Mouse (Mus musculus) intestine, postnatal 0 days (tissue): ENCODE data around the gene Rrp7a. TPM values are rescaled to one million over a fixed set of nuclear protein-coding genes. Genes with fewer than 3 reads are reported as not detected.

Source experiments
- ATAC-seq: fragments of 200-750 bp; cut with Nextera tagmentation; 2 replicates; pipeline ENCODE4 v1.8.0; 2017; ENCODE audit warnings: mild to moderate bottlenecking, moderate TSS enrichment, moderate library complexity
- H3K27ac ChIP-seq: fragments of 300-500 bp; sonication (generic); 2 replicates; pipeline ENCODE4 v1.5.1; 2014; ENCODE audit warnings: mild to moderate bottlenecking, low read depth, low read length, moderate library complexity
- H3K27me3 ChIP-seq: fragments of 300-500 bp; sonication (generic); replicated peaks from 2 replicates; pipeline ENCODE4 v1.6.1; 2014; ENCODE audit warnings: low read length, mixed read lengths; ENCODE audit not compliant: control insufficient read depth, insufficient read depth
- H3K36me3 ChIP-seq: fragments of 300-500 bp; sonication (generic); 2 replicates; pipeline ENCODE4 v1.6.1; 2014; ENCODE audit warnings: mild to moderate bottlenecking, moderate library complexity; ENCODE audit not compliant: control insufficient read depth, insufficient read depth
- H3K4me1 ChIP-seq: fragments of 300-500 bp; sonication (generic); replicated peaks from 2 replicates; pipeline ENCODE4 v1.6.1; 2014; ENCODE audit warnings: antibody characterized with exemption, low read length, mixed read lengths; ENCODE audit not compliant: control insufficient read depth, insufficient read depth
- H3K4me2 ChIP-seq: fragments of 300-500 bp; sonication (generic); replicated peaks from 2 replicates; pipeline ENCODE4 v1.6.1; 2014; ENCODE audit warnings: low read depth, mild to moderate bottlenecking, moderate library complexity
- H3K4me3 ChIP-seq: fragments of 300-500 bp; sonication (generic); 2 replicates; pipeline ENCODE4 v1.5.1; 2014; ENCODE audit warnings: low read depth, low read length
- H3K9ac ChIP-seq: fragments of 300-500 bp; sonication (generic); 2 replicates; pipeline ENCODE4 v1.6.1; 2014; ENCODE audit warnings: mild to moderate bottlenecking, low read depth, low read length
- H3K9me3 ChIP-seq: fragments of 300-500 bp; sonication (generic); 2 replicates; pipeline ENCODE4 v1.6.1; 2016; ENCODE audit warnings: mixed run types; ENCODE audit not compliant: control insufficient read depth
- CTCF ChIP-seq: sonication (generic); IDR thresholded peaks from 2 replicates; pipeline ENCODE4 v1.5.1; 2016; ENCODE audit warnings: low read depth, mild to moderate bottlenecking, control low read depth, antibody characterized with exemption, moderate library complexity
- WGBS: fragments of 180-500 bp; shearing (Covaris S2); extraction: QIAGEN DNeasy Blood & Tissue Kit; methylation state at CpG from one replicate; pipeline ENCODE4 v1.1.7; 2014; 5-methylcytosine and 5-hydroxymethylcytosine counted together
- polyA plus RNA-seq: library from polyadenylated mRNA; unstranded; fragments of >200 nt; fragmentation: Nextera tagmentation; extraction: Ambion mirVana; gene quantifications from 2 replicates; pipeline ENCODE4 v1.2.1, GENCODE M21; 2015

Gene Rrp7a
- polyA plus RNA-seq, 1 experiment from 2014 or later, result 32.7 TPM

DNA sequence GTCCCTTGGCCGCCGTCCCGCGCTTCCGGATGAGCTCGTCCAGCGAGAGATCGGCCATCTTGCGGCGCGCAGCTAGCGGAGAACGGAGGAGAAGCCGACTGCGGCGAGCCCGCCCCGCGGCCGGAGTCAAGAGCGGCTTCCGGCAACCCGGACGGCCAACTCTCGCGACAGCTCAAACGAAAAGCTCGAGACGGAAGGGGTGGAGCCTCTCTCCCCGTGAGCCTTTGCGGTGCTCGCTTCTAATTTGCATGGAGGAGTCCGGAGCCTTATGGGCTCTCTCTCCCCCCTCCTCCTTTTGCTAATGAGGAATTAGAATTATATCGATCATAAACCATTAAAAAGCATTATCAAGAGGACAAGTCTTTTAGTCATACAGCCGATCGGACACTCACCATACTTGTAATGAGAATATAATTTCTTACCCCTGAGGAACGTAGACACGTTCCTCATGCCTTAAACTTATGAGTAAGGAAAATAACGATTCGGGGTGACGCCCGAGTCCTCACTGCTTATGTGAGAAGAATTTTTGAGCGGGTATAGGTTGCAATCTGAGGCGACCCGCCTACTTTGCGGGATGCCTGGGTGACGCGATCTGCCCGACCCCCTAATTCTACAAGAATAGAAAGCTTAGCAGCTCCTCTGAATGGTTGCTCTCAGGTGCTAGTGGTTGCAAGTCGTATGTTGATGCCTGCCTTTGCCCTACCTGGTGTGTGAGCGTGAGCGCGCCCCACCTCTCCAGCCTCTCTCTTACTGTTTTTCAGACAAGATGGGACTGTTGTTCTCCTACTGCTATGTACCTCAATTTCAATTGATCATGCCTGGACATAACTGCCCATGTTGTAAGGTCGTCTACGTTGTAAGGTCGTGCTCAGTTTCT lies 26.8 kb upstream of the Rrp7a start, which contains the start of gene Poldip3:
Gene Poldip3, minus strand, starts transcription at position 189 of the 877 bp plus-strand sequence.
- H3K36me3 ChIP-seq, result peaks cover 26% of the 10 kb centered on the region
- peak within 1 kb of the TSS; percentile 77 for H3K4me2 ChIP-seq
- no peaks in the 10 kb centered on the region for H3K4me1 ChIP-seq
- H3K27ac ChIP-seq, result peak within 1 kb of the TSS; percentile 99
- peak within 1 kb of the TSS; percentile 96 for H3K9ac ChIP-seq
- no peaks in the 10 kb centered on the region for H3K27me3 ChIP-seq
- H3K9me3 ChIP-seq, result no peaks in the 10 kb centered on the region
- under 1% methylated on average over 56 of the region's 56 CpGs for WGBS
- ATAC-seq, result peak; percentile 92
- H3K4me3 ChIP-seq, result peak within 1 kb of the TSS; percentile 90
- no peak for TF ChIP-seq CTCF

DNA sequence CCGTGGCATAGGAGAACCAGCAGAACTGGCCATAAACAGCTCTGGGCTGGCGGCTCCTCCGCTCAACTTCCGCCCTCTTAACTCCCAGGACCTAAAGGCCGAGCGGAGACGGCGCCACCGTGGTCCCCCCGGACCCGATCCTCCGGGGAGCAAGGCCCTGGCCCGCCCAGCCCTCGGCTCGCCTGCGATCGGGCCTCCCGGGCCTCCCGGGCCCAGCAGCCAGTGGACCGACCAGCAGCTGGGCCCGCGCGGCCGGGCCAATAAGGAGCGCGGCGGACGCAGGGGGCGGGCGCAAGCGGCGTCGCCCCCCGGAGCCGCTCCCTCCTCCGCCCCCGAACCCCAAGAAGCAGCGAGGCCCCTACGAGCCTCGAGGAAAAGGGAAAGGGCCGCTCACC lies 26.2 kb upstream of the Rrp7a start:
- Histone ChIP-seq H3K27ac (peak overlapping the region; percentile 99), H3K4me1 (no peaks in the 10 kb centered on the region), H3K4me2 (peak overlapping the region; percentile 77), H3K4me3 (peak overlapping the region; percentile 90), H3K27me3 (no peaks in the 10 kb centered on the region), H3K9me3 (no peaks in the 10 kb centered on the region), H3K36me3 (peaks cover 19% of the 10 kb centered on the region), H3K9ac (peak overlapping the region; percentile 96)
- under 1% methylated on average over 41 of the region's 41 CpGs for WGBS
- no peak for TF ChIP-seq CTCF
- ATAC-seq, result peak; percentile 78

DNA sequence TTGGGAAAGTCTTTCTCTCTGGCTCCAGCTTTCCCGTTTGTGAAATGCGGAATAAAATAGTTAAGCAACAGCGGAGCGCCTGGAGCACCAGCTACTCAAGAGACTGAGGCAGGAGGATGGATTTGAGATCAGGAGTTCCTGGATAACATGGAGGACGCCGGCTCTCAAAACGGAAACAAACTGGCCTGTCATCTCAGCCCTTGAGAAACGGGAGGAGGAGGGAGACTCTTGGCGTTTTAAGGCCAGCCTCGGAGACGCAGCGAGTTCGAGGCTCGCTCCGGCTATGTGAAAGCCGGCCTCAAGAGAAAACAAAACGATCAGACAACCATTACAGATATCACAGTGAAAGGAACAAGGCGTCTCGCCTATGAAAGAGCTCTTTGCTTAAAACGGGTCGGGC lies 25.8 kb upstream of the Rrp7a start:
- no peak for TF ChIP-seq CTCF
- ATAC-seq, result no peak
- WGBS, result 2% methylated on average over 21 of the region's 21 CpGs
- Histone ChIP-seq H3K9ac (peak overlapping the region; percentile 96), H3K4me1 (no peaks in the 10 kb centered on the region), H3K27me3 (no peaks in the 10 kb centered on the region), H3K36me3 (peaks cover 15% of the 10 kb centered on the region), H3K9me3 (no peaks in the 10 kb centered on the region), H3K4me2 (peak overlapping the region; percentile 77), H3K27ac (peak overlapping the region; percentile 99), H3K4me3 (peak overlapping the region; percentile 90)

DNA sequence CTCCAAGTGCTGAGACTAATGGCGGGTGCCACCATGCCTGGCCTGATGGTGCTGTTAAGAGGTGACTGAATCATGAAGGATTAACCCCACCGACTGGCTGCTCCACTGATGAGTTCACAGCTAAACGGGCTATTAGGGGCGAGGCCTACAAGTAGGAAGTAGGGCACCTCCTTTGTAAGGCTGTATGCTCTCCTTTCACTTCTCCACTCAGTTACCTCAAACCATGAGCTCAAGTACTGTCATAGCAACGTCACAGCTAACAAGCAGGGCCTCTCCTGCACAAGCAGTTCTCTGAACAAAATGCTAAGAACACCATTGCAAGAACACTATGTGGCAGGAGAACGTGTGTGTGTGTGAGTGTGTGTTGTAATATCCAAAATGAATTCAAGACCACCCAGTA lies 22.9 kb upstream of the Rrp7a start:
- no peaks in the 10 kb centered on the region for H3K27me3 ChIP-seq
- H3K4me3 ChIP-seq, result no peak overlapping the region
- H3K9ac ChIP-seq, result no peak overlapping the region
- no peaks in the 10 kb centered on the region for H3K9me3 ChIP-seq
- H3K4me1 ChIP-seq, result no peaks in the 10 kb centered on the region
- WGBS, result 71% methylated on average over 6 of the region's 6 CpGs
- peaks cover 9% of the 10 kb centered on the region for H3K36me3 ChIP-seq
- no peak overlapping the region for H3K4me2 ChIP-seq
- no peak for ATAC-seq
- no peak for TF ChIP-seq CTCF
- no peak overlapping the region for H3K27ac ChIP-seq

DNA sequence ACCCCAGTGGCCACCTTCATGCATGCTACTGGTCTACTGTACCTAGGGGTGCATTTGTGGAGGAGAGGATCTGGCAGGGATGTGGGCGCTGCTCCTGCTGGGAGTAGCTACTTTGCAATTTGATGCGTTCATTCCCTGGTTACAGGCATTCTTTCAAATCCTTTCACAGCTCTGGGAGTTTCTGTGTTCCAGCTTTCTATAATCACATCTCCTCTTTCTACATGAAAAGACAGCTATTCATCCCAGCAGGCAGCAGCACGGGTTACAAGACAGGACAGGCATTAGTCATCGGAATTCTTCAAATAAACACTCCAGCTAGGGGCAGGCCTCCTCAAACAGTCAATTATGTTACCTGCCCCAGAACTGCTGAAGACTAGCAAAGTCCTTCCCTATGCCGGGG lies 20.3 kb upstream of the Rrp7a start:
- no peak overlapping the region for H3K4me2 ChIP-seq
- TF ChIP-seq CTCF, result no peak

DNA sequence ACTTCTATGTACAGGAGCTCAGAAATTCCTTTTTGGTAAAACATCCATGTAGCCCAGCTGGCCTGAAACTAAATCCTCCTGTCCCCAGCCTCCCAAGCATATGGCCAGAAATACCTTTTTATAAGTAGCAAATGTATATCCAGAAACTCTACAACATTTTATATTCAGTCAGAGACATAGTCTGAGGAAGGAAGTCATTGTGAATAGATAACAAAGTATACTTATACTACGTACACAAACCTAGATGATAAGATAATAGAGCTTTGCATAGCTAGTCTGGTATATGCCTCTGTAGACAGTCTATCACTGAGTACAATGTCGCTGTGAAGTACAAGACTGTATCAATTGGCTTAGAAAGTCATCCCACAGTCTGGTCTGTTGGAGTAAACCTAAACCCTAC lies 13.1 kb upstream of the Rrp7a start:
- no peak for ATAC-seq
- H3K36me3 ChIP-seq, result peaks cover 76% of the 10 kb centered on the region
- H3K9ac ChIP-seq, result no peak overlapping the region
- H3K4me3 ChIP-seq, result no peak overlapping the region
- no peaks in the 10 kb centered on the region for H3K4me1 ChIP-seq
- no peak for TF ChIP-seq CTCF
- no peaks in the 10 kb centered on the region for H3K9me3 ChIP-seq
- WGBS, result 49% methylated on average over 2 of the region's 2 CpGs
- no peak overlapping the region for H3K27ac ChIP-seq
- H3K27me3 ChIP-seq, result no peaks in the 10 kb centered on the region
- H3K4me2 ChIP-seq, result no peak overlapping the region

More for the DNA sequence above, 20.3 kb upstream of the Rrp7a start:
- no peaks in the 10 kb centered on the region for H3K9me3 ChIP-seq
- H3K4me1 ChIP-seq, result no peaks in the 10 kb centered on the region
- H3K27ac ChIP-seq, result no peak overlapping the region
- no peak overlapping the region; the same call in 1 of the 2 replicates for H3K9ac ChIP-seq
- no peaks in the 10 kb centered on the region for H3K27me3 ChIP-seq
- ATAC-seq, result no peak
- H3K36me3 ChIP-seq, result peaks cover 16% of the 10 kb centered on the region
- WGBS, result 32% methylated on average over 5 of the region's 5 CpGs
- no peak overlapping the region for H3K4me3 ChIP-seq
